Mouse (Mus musculus): ENCODE results near the gene Lrp2. TPM values are rescaled to one million over a fixed set of nuclear protein-coding genes. Genes with fewer than 3 reads are reported as not detected.

Lrp2 gene
- polyA plus RNA-seq, 1 experiment from 2014 or later: 0.34 TPM

DNA sequence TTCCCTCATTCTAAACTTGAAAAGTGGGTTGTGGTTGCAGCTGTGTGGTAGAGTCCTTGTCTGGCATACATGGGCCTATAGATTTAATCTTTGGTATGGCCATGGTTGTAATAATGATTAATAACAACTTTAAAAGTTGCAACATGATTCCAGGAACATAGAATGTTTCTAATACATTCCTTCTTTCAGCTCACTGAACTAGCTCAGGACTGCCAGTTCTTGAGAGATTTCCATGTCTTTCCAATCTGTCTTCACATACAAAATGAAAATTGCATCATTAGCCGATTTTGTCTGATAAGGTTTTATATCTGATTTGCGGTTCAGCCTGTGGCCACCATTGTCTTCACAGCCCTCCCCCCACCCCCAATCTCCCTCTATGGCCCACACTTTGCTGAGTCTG is 5.8 kb downstream of the Lrp2 start:
- WGBS: 91% methylated on average over 2 of the region's 2 CpGs
- ATAC-seq (ENCODE audit: insufficient number of reproducible peaks, insufficient read depth, low FRiP score, low TSS enrichment, low read depth): no peak
- no peaks in the 10 kb centered on the region for H3K36me3 ChIP-seq
- no peaks in the 10 kb centered on the region for H3K9me3 ChIP-seq
- H3K27ac ChIP-seq: no peak overlapping the region
- no peak overlapping the region for H3K9ac ChIP-seq
- H3K4me1 ChIP-seq: peaks cover 9% of the 10 kb centered on the region
- H3K4me2 ChIP-seq: no peak overlapping the region
- no peak overlapping the region for H3K4me3 ChIP-seq
- H3K27me3 ChIP-seq: peaks cover 36% of the 10 kb centered on the region

DNA sequence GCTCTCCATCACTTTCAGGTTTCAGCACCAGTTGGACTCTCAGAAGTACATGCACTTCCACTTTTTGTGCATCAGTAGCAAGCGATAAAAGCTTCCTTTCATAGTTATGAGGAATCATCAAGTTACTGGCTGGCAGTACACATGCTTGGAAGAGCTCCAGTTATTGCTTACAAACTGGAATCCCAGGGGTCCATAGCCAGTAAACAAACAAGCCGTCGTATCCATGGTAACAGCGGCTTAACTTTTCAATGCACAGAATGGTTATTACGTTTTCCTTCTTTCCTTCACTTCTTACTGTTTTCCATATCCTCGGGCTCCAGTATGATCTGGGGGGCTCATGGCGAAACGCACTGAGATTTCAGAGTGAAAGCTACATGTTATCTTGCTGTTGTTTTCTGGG is 7.7 kb downstream of the Lrp2 start:
- WGBS: 83% methylated on average over 8 of the region's 8 CpGs
- Histone ChIP-seq H3K27me3 (peaks cover 18% of the 10 kb centered on the region), H3K9ac (no peak overlapping the region)

DNA sequence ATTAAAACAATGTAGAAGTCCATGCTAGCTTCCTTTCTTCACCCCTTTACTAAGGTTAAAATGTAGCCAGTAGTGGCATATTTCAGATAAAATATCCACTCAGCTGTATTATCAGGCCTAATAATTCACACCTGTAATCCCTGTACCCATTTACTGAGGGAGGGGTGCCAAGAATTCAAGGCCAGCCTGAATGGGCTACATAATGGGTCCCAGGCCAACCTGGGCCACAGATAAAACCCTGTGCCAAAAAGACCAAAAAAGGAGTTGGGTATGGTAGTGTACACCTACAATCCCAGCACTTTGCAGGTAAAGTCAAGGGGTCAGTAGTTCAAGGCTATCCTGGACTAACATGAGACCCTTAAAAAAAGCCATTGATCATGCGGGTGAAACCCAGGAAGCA is 9.3 kb downstream of the Lrp2 start:
- Histone ChIP-seq H3K4me2 (no peak overlapping the region), H3K36me3 (no peaks in the 10 kb centered on the region)

More for the DNA sequence above, 7.7 kb downstream of the Lrp2 start:
- Histone ChIP-seq H3K9me3 (no peaks in the 10 kb centered on the region), H3K4me1 (no peaks in the 10 kb centered on the region), H3K36me3 (no peaks in the 10 kb centered on the region), H3K4me3 (no peak overlapping the region), H3K27ac (no peak overlapping the region), H3K4me2 (no peak overlapping the region)
- ATAC-seq (ENCODE audit: insufficient number of reproducible peaks, insufficient read depth, low FRiP score, low TSS enrichment, low read depth): no peak

DNA sequence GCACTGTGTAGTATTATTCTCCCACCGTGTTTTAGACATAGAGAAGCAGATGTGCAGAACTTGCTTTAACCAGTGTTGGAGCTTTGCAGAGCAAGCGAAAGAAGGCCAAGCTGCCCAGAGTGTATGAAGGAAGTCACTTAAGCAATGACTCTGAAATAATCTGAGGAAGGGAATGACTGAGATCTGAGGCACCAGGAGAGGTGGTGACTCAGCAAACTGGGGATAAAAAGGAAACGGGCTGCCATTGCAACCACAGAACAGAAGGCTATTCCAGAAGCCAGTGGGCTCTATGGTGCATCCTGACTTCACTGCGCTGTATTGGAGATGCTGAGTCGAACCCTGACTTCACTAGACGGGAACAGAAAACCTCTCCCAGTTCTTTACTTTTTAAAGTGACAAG is 10.9 kb downstream of the Lrp2 start:
- H3K4me3 ChIP-seq: no peak overlapping the region
- 70% methylated on average over 6 of the region's 6 CpGs for WGBS
- no peak for ATAC-seq (ENCODE audit: insufficient number of reproducible peaks, insufficient read depth, low FRiP score, low TSS enrichment, low read depth)

More for the DNA sequence above, 9.3 kb downstream of the Lrp2 start:
- no peak for ATAC-seq (ENCODE audit: insufficient number of reproducible peaks, insufficient read depth, low FRiP score, low TSS enrichment, low read depth)
- Histone ChIP-seq H3K27me3 (0 out of 2 replicates have a peak, but pooled peaks cover 6% of the 10 kb centered on the region), H3K27ac (no peak overlapping the region), H3K9ac (no peak overlapping the region), H3K4me1 (no peaks in the 10 kb centered on the region), H3K4me3 (no peak overlapping the region), H3K9me3 (no peaks in the 10 kb centered on the region)
- 92% methylated on average over 1 of the region's 1 CpGs for WGBS

DNA sequence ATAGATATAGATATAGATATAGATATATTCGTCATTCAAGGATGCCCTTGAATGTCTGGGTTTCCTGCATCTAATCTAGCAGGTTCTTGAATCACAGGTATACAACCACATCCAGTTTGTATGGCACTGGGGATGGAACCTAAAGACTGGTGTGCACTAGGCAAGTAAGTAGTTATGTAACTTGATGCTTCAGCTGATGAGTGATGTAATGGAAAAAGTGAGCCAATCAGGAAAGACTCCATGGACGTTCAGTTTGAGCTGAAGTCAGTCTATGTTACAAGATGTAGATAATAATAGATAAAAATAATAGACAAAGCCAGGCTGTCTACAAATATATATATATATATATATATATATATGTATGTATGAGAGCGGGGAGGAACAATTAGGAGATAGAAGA is 11.6 kb downstream of the Lrp2 start:
- Histone ChIP-seq H3K27me3 (no peaks in the 10 kb centered on the region), H3K27ac (no peak overlapping the region), H3K9me3 (no peaks in the 10 kb centered on the region), H3K36me3 (no peaks in the 10 kb centered on the region), H3K4me1 (no peaks in the 10 kb centered on the region), H3K9ac (no peak overlapping the region), H3K4me3 (no peak overlapping the region), H3K4me2 (no peak overlapping the region)
- no peak for ATAC-seq (ENCODE audit: insufficient number of reproducible peaks, insufficient read depth, low FRiP score, low TSS enrichment, low read depth)
- WGBS: 63% methylated on average over 3 of the region's 3 CpGs

More for the DNA sequence above, 10.9 kb downstream of the Lrp2 start:
- Histone ChIP-seq H3K9ac (no peak overlapping the region), H3K4me2 (no peak overlapping the region), H3K27ac (no peak overlapping the region), H3K27me3 (no peaks in the 10 kb centered on the region), H3K36me3 (no peaks in the 10 kb centered on the region), H3K9me3 (no peaks in the 10 kb centered on the region), H3K4me1 (no peaks in the 10 kb centered on the region)

DNA sequence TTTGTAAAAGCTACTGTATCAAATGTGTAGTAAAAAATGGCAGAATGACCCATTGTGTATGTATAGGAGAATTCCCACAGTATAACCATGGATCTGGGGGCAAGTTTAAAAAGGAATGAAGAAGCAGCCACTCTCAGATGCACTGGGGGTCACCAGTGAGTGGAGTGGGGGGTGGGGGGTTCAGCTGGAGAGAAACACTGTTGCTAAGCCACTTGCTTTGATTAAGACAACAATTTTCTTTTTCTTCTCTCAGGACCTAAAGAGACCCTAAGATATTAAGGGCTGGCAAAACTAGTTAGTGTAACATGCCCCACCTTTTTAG is 12.2 kb downstream of the Lrp2 start:
- Histone ChIP-seq H3K4me2 (no peak overlapping the region), H3K27ac (no peak overlapping the region), H3K4me3 (no peak overlapping the region), H3K9ac (no peak overlapping the region), H3K9me3 (no peaks in the 10 kb centered on the region), H3K27me3 (no peaks in the 10 kb centered on the region), H3K36me3 (no peaks in the 10 kb centered on the region), H3K4me1 (no peaks in the 10 kb centered on the region)
- ATAC-seq (ENCODE audit: insufficient number of reproducible peaks, insufficient read depth, low FRiP score, low TSS enrichment, low read depth): no peak

DNA sequence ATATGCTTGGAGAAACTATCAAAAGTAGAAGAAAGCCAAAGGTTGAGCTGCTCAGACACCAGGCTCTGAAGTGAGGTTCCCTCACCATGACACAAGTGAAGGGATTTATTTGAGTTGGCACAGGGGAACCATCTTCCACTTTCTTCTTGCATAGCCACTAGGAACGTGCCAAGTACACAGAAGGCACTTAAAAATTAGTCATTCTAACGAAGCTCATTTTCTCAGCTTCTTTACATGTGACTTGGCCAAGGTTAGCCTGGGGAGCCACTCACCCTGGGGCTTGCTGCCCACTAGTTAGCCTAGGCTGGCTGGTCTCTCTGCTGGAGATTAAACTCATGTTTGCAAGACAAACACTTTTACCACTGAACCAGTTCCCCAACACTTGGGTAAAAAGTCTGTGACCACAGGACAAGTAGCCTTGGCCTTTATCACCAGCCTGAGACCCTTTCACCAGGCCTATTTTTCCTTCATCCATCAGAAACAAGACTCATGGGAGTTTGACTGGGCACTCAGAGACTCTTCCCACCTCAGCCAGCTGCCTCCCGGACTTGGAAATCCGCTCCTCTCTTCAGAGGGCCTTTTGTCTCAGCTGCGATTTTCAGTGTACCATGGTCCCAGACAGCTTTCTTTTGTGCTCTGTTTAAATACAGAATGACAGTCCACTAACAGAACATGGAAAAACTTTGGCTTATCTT is 12.7 kb downstream of the Lrp2 start:
- no peak for ATAC-seq (ENCODE audit: insufficient number of reproducible peaks, insufficient read depth, low FRiP score, low TSS enrichment, low read depth)

DNA sequence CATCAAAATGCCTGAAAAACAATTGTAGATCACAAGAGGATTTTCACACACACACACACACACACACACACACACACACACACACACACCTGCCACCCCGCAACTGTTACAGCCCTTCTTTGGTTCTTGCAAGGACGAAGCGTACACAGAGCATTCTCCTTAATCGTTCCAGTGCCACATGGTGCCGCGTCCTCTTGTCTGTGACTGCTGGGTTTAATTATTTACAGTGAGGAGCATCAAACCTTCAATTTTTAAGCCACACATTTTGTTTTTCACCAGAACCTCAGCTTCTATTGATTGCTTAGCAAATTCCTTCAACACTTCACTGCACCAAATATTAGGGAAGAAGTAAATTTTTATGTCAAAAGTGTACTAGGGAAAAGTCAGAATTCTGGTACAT is 15.3 kb downstream of the Lrp2 start:
- 57% methylated on average over 6 of the region's 6 CpGs for WGBS
- no peak for ATAC-seq (ENCODE audit: insufficient number of reproducible peaks, insufficient read depth, low FRiP score, low TSS enrichment, low read depth)
- Histone ChIP-seq H3K4me1 (no peaks in the 10 kb centered on the region), H3K27ac (no peak overlapping the region), H3K9me3 (no peaks in the 10 kb centered on the region), H3K4me3 (no peak overlapping the region), H3K4me2 (no peak overlapping the region), H3K9ac (no peak overlapping the region), H3K36me3 (no peaks in the 10 kb centered on the region), H3K27me3 (no peaks in the 10 kb centered on the region)

More for the DNA sequence above, 12.7 kb downstream of the Lrp2 start:
- Histone ChIP-seq H3K36me3 (no peaks in the 10 kb centered on the region), H3K4me3 (no peak overlapping the region), H3K4me2 (no peak overlapping the region), H3K27ac (no peak overlapping the region), H3K9ac (no peak overlapping the region), H3K9me3 (no peaks in the 10 kb centered on the region), H3K27me3 (no peaks in the 10 kb centered on the region), H3K4me1 (no peaks in the 10 kb centered on the region)
- 71% methylated on average over 5 of the region's 5 CpGs for WGBS

DNA sequence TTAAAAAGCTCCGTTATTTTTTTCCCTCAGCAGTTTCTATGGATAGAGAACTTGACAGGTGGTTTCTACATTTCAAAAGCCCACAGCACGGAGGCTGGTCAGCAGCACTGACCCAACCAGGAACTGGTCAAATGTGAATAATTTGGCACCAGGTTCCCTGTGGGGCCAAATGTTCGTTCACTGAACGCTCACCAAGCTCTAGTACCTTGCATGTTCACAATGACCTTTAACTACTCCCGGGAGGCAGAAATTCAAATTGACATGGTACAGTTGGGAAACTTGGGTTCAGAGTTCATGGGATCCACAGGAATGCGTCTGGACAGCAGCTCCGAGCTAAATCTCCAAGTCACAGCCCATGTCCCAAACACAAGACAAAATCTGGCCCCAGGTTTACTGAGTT is 19.6 kb downstream of the Lrp2 start:
- Histone ChIP-seq H3K9me3 (no peaks in the 10 kb centered on the region), H3K27ac (no peak overlapping the region), H3K9ac (no peak overlapping the region), H3K27me3 (no peaks in the 10 kb centered on the region), H3K4me3 (no peak overlapping the region), H3K36me3 (no peaks in the 10 kb centered on the region), H3K4me2 (no peak overlapping the region), H3K4me1 (no peaks in the 10 kb centered on the region)
- 77% methylated on average over 7 of the region's 7 CpGs for WGBS
- ATAC-seq (ENCODE audit: insufficient number of reproducible peaks, insufficient read depth, low FRiP score, low TSS enrichment, low read depth): no peak

DNA sequence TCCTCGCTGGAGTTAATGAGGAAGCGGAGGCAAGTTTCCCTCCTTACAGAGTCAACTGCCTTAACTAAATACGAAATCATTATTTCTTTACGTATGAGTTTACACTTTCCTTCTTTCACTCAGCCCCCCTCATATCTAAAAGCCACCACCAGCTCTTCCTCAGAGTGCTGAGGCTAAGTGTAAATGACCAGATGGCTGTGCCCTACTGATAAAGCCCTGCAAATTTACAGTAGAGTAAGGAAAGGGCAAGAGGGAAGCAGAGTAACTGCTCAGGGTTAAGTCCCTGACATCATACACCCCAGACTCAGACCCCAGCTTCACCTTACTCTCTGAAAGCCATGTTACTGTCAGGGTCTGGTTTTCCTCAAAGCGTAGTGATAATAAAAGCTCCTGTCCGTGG is 22.4 kb downstream of the Lrp2 start:
- no peaks in the 10 kb centered on the region for H3K4me1 ChIP-seq
- ATAC-seq (ENCODE audit: insufficient number of reproducible peaks, insufficient read depth, low FRiP score, low TSS enrichment, low read depth): no peak
- H3K4me3 ChIP-seq: no peak overlapping the region
- H3K27ac ChIP-seq: no peak overlapping the region
- no peak overlapping the region for H3K9ac ChIP-seq
- H3K4me2 ChIP-seq: no peak overlapping the region
- H3K36me3 ChIP-seq: no peaks in the 10 kb centered on the region
- no peaks in the 10 kb centered on the region for H3K9me3 ChIP-seq
- H3K27me3 ChIP-seq: no peaks in the 10 kb centered on the region
- 85% methylated on average over 6 of the region's 6 CpGs for WGBS

DNA sequence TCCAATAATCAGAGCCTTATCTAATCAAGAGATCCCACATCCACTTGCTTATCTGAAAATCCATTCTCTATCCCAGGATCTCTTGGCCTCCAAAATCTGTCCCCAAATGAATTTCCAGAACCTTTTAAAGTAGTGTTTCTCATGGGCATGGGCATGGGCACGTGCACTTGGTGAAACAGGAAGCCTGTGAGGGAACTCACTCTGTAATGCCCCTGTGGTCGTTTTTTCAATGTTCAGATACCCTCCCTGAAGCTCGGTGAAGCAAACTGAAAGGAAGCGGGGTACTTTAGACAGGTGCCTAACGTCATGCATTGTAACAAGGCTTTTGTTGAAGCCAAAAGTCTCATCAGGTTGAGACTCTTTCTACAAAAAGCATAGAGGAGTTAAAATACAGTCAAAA is 23.1 kb downstream of the Lrp2 start:
- Histone ChIP-seq H3K9me3 (no peaks in the 10 kb centered on the region), H3K27ac (no peak overlapping the region)

DNA sequence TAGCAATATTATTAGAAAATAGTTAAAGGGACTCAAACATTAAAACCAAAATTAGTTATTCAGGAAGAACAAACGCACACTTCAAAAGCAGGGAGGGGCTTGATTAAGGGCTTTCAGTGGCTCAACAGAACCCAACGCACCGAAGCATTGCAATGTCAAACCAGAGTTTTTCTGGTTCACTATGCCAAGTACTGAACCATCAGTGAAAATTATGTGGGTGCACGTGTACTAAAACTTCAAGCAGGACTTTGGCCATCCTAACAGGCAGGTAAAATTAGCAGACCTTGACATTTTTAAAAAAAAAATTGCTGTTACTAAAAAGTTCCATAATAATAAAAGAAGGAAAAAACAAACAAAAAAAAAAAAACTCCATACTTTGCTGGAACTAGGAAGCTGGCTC is 25.6 kb downstream of the Lrp2 start:
- no peak for ATAC-seq (ENCODE audit: insufficient number of reproducible peaks, insufficient read depth, low FRiP score, low TSS enrichment, low read depth)
- Histone ChIP-seq H3K27ac (no peak overlapping the region), H3K27me3 (no peaks in the 10 kb centered on the region), H3K4me1 (no peaks in the 10 kb centered on the region), H3K4me3 (no peak overlapping the region), H3K9ac (no peak overlapping the region), H3K36me3 (no peaks in the 10 kb centered on the region), H3K9me3 (no peaks in the 10 kb centered on the region), H3K4me2 (no peak overlapping the region)
- WGBS: 78% methylated on average over 4 of the region's 4 CpGs

More for the DNA sequence above, 23.1 kb downstream of the Lrp2 start:
- Histone ChIP-seq H3K4me2 (no peak overlapping the region), H3K36me3 (no peaks in the 10 kb centered on the region), H3K27me3 (no peaks in the 10 kb centered on the region), H3K4me1 (no peaks in the 10 kb centered on the region), H3K9ac (no peak overlapping the region), H3K4me3 (no peak overlapping the region)
- WGBS: 67% methylated on average over 5 of the region's 5 CpGs
- ATAC-seq (ENCODE audit: insufficient number of reproducible peaks, insufficient read depth, low FRiP score, low TSS enrichment, low read depth): no peak
